In genomic region chr7:121035161-121035721, GRCm38 (mm10) we compare ENCODE assay signal across 7 mouse cellular contexts. TPM values are rescaled to one million over a fixed set of nuclear protein-coding genes. Genes with fewer than 3 reads are reported as not detected.
DNase-seq lines count a peak whose midpoint lies in the region; ATAC-seq lines count a peak whose summit lies in the region.

No protein-coding gene starts in this region.

- H3K36me3 ChIP-seq in forebrain, embryonic 14.5 days (ENCODE audit: control insufficient read depth, insufficient read depth, low read length), result no peaks in the 10 kb centered on the region
- H3K36me3 ChIP-seq in hindbrain, embryonic 14.5 days (replicated peaks; ENCODE audit: control insufficient read depth, insufficient read depth), result no peaks in the 10 kb centered on the region
- no peaks in the 10 kb centered on the region for H3K36me3 ChIP-seq in liver, embryonic 13.5 days

- peak; percentile 45 for ATAC-seq in forebrain, embryonic 14.5 days
- ATAC-seq in hindbrain, embryonic 14.5 days (ENCODE audit: low FRiP score), result peak; percentile 18
- peak; percentile 35 for ATAC-seq in liver, embryonic 13.5 days (ENCODE audit: low read depth)

- H3K9me3 ChIP-seq in forebrain, embryonic 14.5 days (replicated peaks; ENCODE audit: control insufficient read depth, low read length), result no peaks in the 10 kb centered on the region
- H3K9me3 ChIP-seq in hindbrain, embryonic 14.5 days (ENCODE audit: control insufficient read depth, low read length), result no peaks in the 10 kb centered on the region
- H3K9me3 ChIP-seq in liver, embryonic 13.5 days (replicated peaks), result no peaks in the 10 kb centered on the region

- no peaks in the 10 kb centered on the region for H3K27me3 ChIP-seq in forebrain, embryonic 14.5 days (replicated peaks; ENCODE audit: control insufficient read depth, insufficient read depth, low read length)
- H3K27me3 ChIP-seq in hindbrain, embryonic 14.5 days (ENCODE audit: control insufficient read depth, insufficient read depth, low read length), result 0 out of 2 replicates have a peak, but pooled peaks cover 3% of the 10 kb centered on the region
- peaks cover 16% of the 10 kb centered on the region for H3K27me3 ChIP-seq in liver, embryonic 13.5 days

- H3K27ac ChIP-seq in forebrain, embryonic 14.5 days (ENCODE audit: low read depth, low read length), result peak overlapping the region; percentile 98
- peak overlapping the region; percentile 99 for H3K27ac ChIP-seq in hindbrain, embryonic 14.5 days
- H3K27ac ChIP-seq in liver, embryonic 13.5 days, result peak overlapping the region; percentile 86

- peak; percentile 19 to 52 for DNase-seq in urinary bladder, adult 18-20 months (ENCODE audit: low spot score in 2 of 2)
- DNase-seq in urinary bladder, adult 2 months (ENCODE audit: low spot score), result no peak
- DNase-seq in adrenal gland, postnatal 36 days, result peak; percentile 49 to 67
- DNase-seq in forebrain, embryonic 14.5 days (ENCODE audit: low spot score), result peak; percentile 71
- DNase-seq in hindbrain, embryonic 14.5 days (ENCODE audit: low spot score), result peak; percentile 62
- DNase-seq in liver, embryonic 13.5 days, result peak; percentile 17
- peak; percentile 38 for DNase-seq in naive thymus-derived CD4-positive, alpha-beta T cell, adult 2 months (ENCODE audit: low read depth)

- under 1% methylated on average over 24 of the region's 24 CpGs for WGBS in forebrain, embryonic 14.5 days
- 1% methylated on average over 24 of the region's 24 CpGs for WGBS in hindbrain, embryonic 14.5 days
- under 1% methylated on average over 24 of the region's 24 CpGs for WGBS in liver, embryonic 13.5 days (ENCODE audit: insufficient replicate concordance)

- H3K4me2 ChIP-seq in forebrain, embryonic 14.5 days (ENCODE audit: low read length), result peak overlapping the region; percentile 71
- H3K4me2 ChIP-seq in hindbrain, embryonic 14.5 days (replicated peaks), result peak overlapping the region; percentile 79
- peak overlapping the region; percentile 86 for H3K4me2 ChIP-seq in liver, embryonic 13.5 days

- peak overlapping the region; percentile 99 for H3K9ac ChIP-seq in forebrain, embryonic 14.5 days (ENCODE audit: low read length)
- H3K9ac ChIP-seq in hindbrain, embryonic 14.5 days, result peak overlapping the region; percentile 99
- peak overlapping the region; percentile 98 for H3K9ac ChIP-seq in liver, embryonic 13.5 days

- peak overlapping the region; percentile 94 for H3K4me3 ChIP-seq in forebrain, embryonic 14.5 days (ENCODE audit: low read depth, low read length)
- H3K4me3 ChIP-seq in hindbrain, embryonic 14.5 days (replicated peaks; ENCODE audit: low read length), result peak overlapping the region; percentile 99
- peak overlapping the region; percentile 96 for H3K4me3 ChIP-seq in liver, embryonic 13.5 days (replicated peaks)

- H3K4me1 ChIP-seq in forebrain, embryonic 14.5 days (ENCODE audit: control insufficient read depth, insufficient read depth, low read length), result peaks cover 19% of the 10 kb centered on the region
- peaks cover 23% of the 10 kb centered on the region for H3K4me1 ChIP-seq in hindbrain, embryonic 14.5 days (replicated peaks; ENCODE audit: control insufficient read depth, insufficient read depth, low read length)
- peaks cover 35% of the 10 kb centered on the region for H3K4me1 ChIP-seq in liver, embryonic 13.5 days (replicated peaks)

RNA-seq across cellular contexts. Expression of gene Mettl9, which starts 1.0 kb away (rescaled TPM):
- polyA plus RNA-seq in urinary bladder, adult 2 months (2012; rRNA removed), result 45.5 and 48.2 TPM in 2 replicates
- total RNA-seq in adrenal gland, postnatal 36 days (2021), result 100 to 1,000 TPM; 107 to 136 TPM
- 235 and 236 TPM in 2 replicates for polyA plus RNA-seq in forebrain, embryonic 14.5 days (2014; fragmentation: Nextera tagmentation; extraction: Ambion mirVana)
- 203 and 209 TPM in 2 replicates for polyA plus RNA-seq in hindbrain, embryonic 14.5 days (2014; fragmentation: Nextera tagmentation; extraction: Ambion mirVana)
- 50.9 and 59.3 TPM in 2 replicates for polyA plus RNA-seq in liver, embryonic 13.5 days (2015; fragmentation: Nextera tagmentation; extraction: Ambion mirVana)

RNA-seq across cellular contexts. Expression of gene Igsf6, which starts 39.1 kb away (rescaled TPM):
- polyA plus RNA-seq in urinary bladder, adult 2 months (2012; rRNA removed), result 2.5 and 2.9 TPM in 2 replicates
- 1 to 10 TPM; 1.6 to 2.7 TPM for total RNA-seq in adrenal gland, postnatal 36 days (2021)
- 0.61 and 0.87 TPM in 2 replicates for polyA plus RNA-seq in forebrain, embryonic 14.5 days (2014; fragmentation: Nextera tagmentation; extraction: Ambion mirVana)
- polyA plus RNA-seq in hindbrain, embryonic 14.5 days (2014; fragmentation: Nextera tagmentation; extraction: Ambion mirVana), result 0.82 and 1.5 TPM in 2 replicates
- 6.8 and 7.7 TPM in 2 replicates for polyA plus RNA-seq in liver, embryonic 13.5 days (2015; fragmentation: Nextera tagmentation; extraction: Ambion mirVana)

RNA-seq across cellular contexts. Expression of gene Otoa, which starts 46.2 kb away (rescaled TPM):
- 0.07 and 0.29 TPM in 2 replicates for polyA plus RNA-seq in urinary bladder, adult 2 months (2012; rRNA removed)
- under 1 TPM; 0.43 to 0.82 TPM for total RNA-seq in adrenal gland, postnatal 36 days (2021)
- 0.06 and 0.07 TPM in 2 replicates for polyA plus RNA-seq in forebrain, embryonic 14.5 days (2014; fragmentation: Nextera tagmentation; extraction: Ambion mirVana)
- 0.07 and 0.20 TPM in 2 replicates for polyA plus RNA-seq in hindbrain, embryonic 14.5 days (2014; fragmentation: Nextera tagmentation; extraction: Ambion mirVana)
- polyA plus RNA-seq in liver, embryonic 13.5 days (2015; fragmentation: Nextera tagmentation; extraction: Ambion mirVana), result not detected in 2 replicates

RNA-seq across cellular contexts. Expression of gene Mfsd13b, which starts 52.9 kb away (rescaled TPM):
- polyA plus RNA-seq in urinary bladder, adult 2 months (2012; rRNA removed), result 1.1 and 1.7 TPM in 2 replicates
- not detected for total RNA-seq in adrenal gland, postnatal 36 days (2021)
- polyA plus RNA-seq in forebrain, embryonic 14.5 days (2014; fragmentation: Nextera tagmentation; extraction: Ambion mirVana), result 0.10 and 0.57 TPM in 2 replicates
- polyA plus RNA-seq in hindbrain, embryonic 14.5 days (2014; fragmentation: Nextera tagmentation; extraction: Ambion mirVana), result 0.31 and 0.37 TPM in 2 replicates
- polyA plus RNA-seq in liver, embryonic 13.5 days (2015; fragmentation: Nextera tagmentation; extraction: Ambion mirVana), result not detected in 2 replicates

RNA-seq across cellular contexts. Expression of gene Cdr2, which starts 53.1 kb away (rescaled TPM):
- 36.9 and 39.7 TPM in 2 replicates for polyA plus RNA-seq in urinary bladder, adult 2 months (2012; rRNA removed)
- total RNA-seq in adrenal gland, postnatal 36 days (2021), result 10 to 100 TPM in 1 of 2 experiments, 1 to 10 TPM in 1; 4.9 to 15.0 TPM
- polyA plus RNA-seq in forebrain, embryonic 14.5 days (2014; fragmentation: Nextera tagmentation; extraction: Ambion mirVana), result 11.3 and 11.9 TPM in 2 replicates
- 19.6 and 23.1 TPM in 2 replicates for polyA plus RNA-seq in hindbrain, embryonic 14.5 days (2014; fragmentation: Nextera tagmentation; extraction: Ambion mirVana)
- 38.1 and 39.1 TPM in 2 replicates for polyA plus RNA-seq in liver, embryonic 13.5 days (2015; fragmentation: Nextera tagmentation; extraction: Ambion mirVana)
